ENCODE assay signal across 29 mouse cellular contexts in genomic region chr1:62987561-62987960, GRCm38 (mm10).
DNase-seq lines count a peak whose midpoint lies in the region; ATAC-seq and TF ChIP-seq lines count a peak whose summit lies in the region.
"Had no signal": no experiment of that assay in that cellular context is flagged by ENCODE, and none has a peak within 500 bp of the region (broad histone marks: within the 10 kb centered on the region; RNA-seq: fewer than 3 reads in every experiment).

No protein-coding gene starts in this region.

- dilution Hi-C loops in CH12.LX (cut with MboI; ENCODE audit: extremely low pct_ligation_motif_present, extremely low pct_unique_long_range_greater_than_20kb, low sequenced_read_pairs) = no loop called here

- no peak for TF ChIP-seq POLR2A in CH12.LX (IDR thresholded peaks at IDR 0.05; ENCODE audit: low read depth, low read length)

- H3K27ac ChIP-seq in intestine, embryonic 14.5 days (ENCODE audit: low read depth) = no peak overlapping the region
- no peak overlapping the region for H3K27ac ChIP-seq in intestine, embryonic 16.5 days (ENCODE audit: low read length)
- H3K27ac ChIP-seq in CH12.LX (ENCODE audit: insufficient read depth, low read depth) = no peak overlapping the region
- H3K27ac ChIP-seq: embryonic facial prominence, embryonic 12.5 days; embryonic facial prominence, embryonic 15.5 days; gastrocnemius, adult 2 months; heart, embryonic 13.5 days; hindbrain, embryonic 14.5 days; hindbrain, postnatal 0 days had no signal

- no peak for TF ChIP-seq RAD21 in CH12.LX (IDR thresholded peaks at IDR 0.05; ENCODE audit: low read depth, low read length)

- no peaks in the 10 kb centered on the region for H3K79me2 ChIP-seq in CH12.LX (replicated peaks; ENCODE audit: control insufficient read depth, extremely low read depth, insufficient read depth, poor library complexity, severe bottlenecking)

- 66% methylated on average over 2 of the region's 2 CpGs for WGBS in intestine, embryonic 14.5 days
- 46% methylated on average over 2 of the region's 2 CpGs for WGBS in intestine, embryonic 16.5 days

- DNase-seq in adrenal gland, postnatal 14 days = peak; percentile 36
- DNase-seq in adrenal gland, postnatal 4 days (ENCODE audit: low spot score in 2 of 2) = no peak
- DNase-seq in intestine, embryonic 14.5 days (ENCODE audit: low spot score) = peak; percentile 28
- DNase-seq in CH12.LX (ENCODE audit: extremely low read depth) (peak; percentile 34), Patski (ENCODE audit: low read depth, low spot score) (no peak)
- DNase-seq in lung, postnatal 4 days = no peak
- DNase-seq in left cerebral cortex, postnatal 36 days (ENCODE audit: low spot score in 2 of 2) = no peak
- DNase-seq: adrenal gland, adult 2 months; cerebellum, adult 11 months; cerebellum, adult 2 months; cerebellum, adult 9-11 months; cerebellum, postnatal 25 days; forebrain, postnatal 0 days; gastrocnemius, adult 2 months; gastrocnemius, postnatal 14 days; heart, adult 18-20 months; heart, postnatal 14 days; heart, postnatal 4 days; kidney, adult 11 months had no signal

- intact Hi-C loops in left cerebral cortex, postnatal 36 days (cut with DNase I) = no loop called here

- no peak overlapping the region for H3K4me3 ChIP-seq in intestine, embryonic 14.5 days (ENCODE audit: low read depth, low read length)
- H3K4me3 ChIP-seq in intestine, embryonic 16.5 days (ENCODE audit: low read length) = no peak overlapping the region
- H3K4me3 ChIP-seq in CH12.LX (replicated peaks in 1 of 3; ENCODE audit: low read depth in 2 of 3, low read length in 2 of 3, poor library complexity in 1 of 3) = no peak overlapping the region
- H3K4me3 ChIP-seq: embryonic facial prominence, embryonic 12.5 days; embryonic facial prominence, embryonic 15.5 days; gastrocnemius, adult 2 months; heart, embryonic 13.5 days had no signal

- H3K9ac ChIP-seq in intestine, embryonic 14.5 days (ENCODE audit: low read length) = no peak overlapping the region
- H3K9ac ChIP-seq in intestine, embryonic 16.5 days (ENCODE audit: low read depth, low read length) = no peak overlapping the region
- H3K9ac ChIP-seq in CH12.LX (ENCODE audit: insufficient read depth, low read depth) = no peak overlapping the region
- H3K9ac ChIP-seq: embryonic facial prominence, embryonic 12.5 days; embryonic facial prominence, embryonic 15.5 days; forebrain, postnatal 0 days; heart, embryonic 13.5 days; hindbrain, embryonic 14.5 days had no signal

- no peak; the same call in 1 of the 2 replicates for TF ChIP-seq EP300 in CH12.LX (IDR thresholded peaks at IDR 0.05; ENCODE audit: low read length)

- no peaks in the 10 kb centered on the region for H3K4me1 ChIP-seq in intestine, embryonic 14.5 days (replicated peaks; ENCODE audit: control insufficient read depth, insufficient read depth, low read length)
- 0 out of 2 replicates have a peak, but pooled peaks cover 5% of the 10 kb centered on the region for H3K4me1 ChIP-seq in intestine, embryonic 16.5 days (ENCODE audit: control insufficient read depth, insufficient read depth, low read length)
- peaks cover 5 to 13% of the 10 kb centered on the region in 2 experiments for H3K4me1 ChIP-seq in CH12.LX (ENCODE audit: control insufficient read depth in 1 of 2, insufficient read depth in 2 of 2)
- H3K4me1 ChIP-seq: embryonic facial prominence, embryonic 12.5 days; embryonic facial prominence, embryonic 15.5 days had no signal

- no peak overlapping the region for H3K4me2 ChIP-seq in intestine, embryonic 14.5 days (ENCODE audit: low read length)
- no peak overlapping the region for H3K4me2 ChIP-seq in intestine, embryonic 16.5 days (ENCODE audit: low read depth, low read length)
- no peak overlapping the region for H3K4me2 ChIP-seq in CH12.LX (ENCODE audit: insufficient read depth, low read depth, poor library complexity, severe bottlenecking)
- H3K4me2 ChIP-seq: embryonic facial prominence, embryonic 12.5 days; embryonic facial prominence, embryonic 15.5 days; heart, embryonic 13.5 days; hindbrain, embryonic 14.5 days had no signal

- CTCF ChIA-PET in Patski (lab: Charles Lee) = interaction anchor here (1.7 kb wide), 1 partner anchor 10 kb away, joined by 8 read pairs; no protein-coding TSS in a partner anchor

- POLR2A ChIA-PET in Patski (lab: Charles Lee) = interaction anchor here (0.7 kb wide), 2 partner anchors 87 to 193 kb away, joined by 3 read pairs; no protein-coding TSS in a partner anchor

- no peak for ATAC-seq in intestine, embryonic 14.5 days (replicated peaks; ENCODE audit: low FRiP score, low TSS enrichment, low read depth)
- ATAC-seq in intestine, embryonic 16.5 days = no peak
- ATAC-seq in Patski = peak; percentile 57
- ATAC-seq: activated CD4-positive, CD25-positive, alpha-beta regulatory T cell, adult 4 months; forebrain, embryonic 14.5 days; forebrain, postnatal 0 days; hindbrain, postnatal 0 days; inflammation-experienced regulatory T-cells, adult 6 months had no signal

- in situ Hi-C loops in CH12.LX (cut with MboI; ENCODE audit: low pct_ligation_motif_present, low pct_unique_long_range_greater_than_20kb, low sequenced_read_pairs) = loop anchor here (25.0 kb wide), 1 partner anchor 1850 kb away; no protein-coding TSS in a partner anchor
- in situ Hi-C loops in Patski (cut with MboI; ENCODE audit: low pct_unique_long_range_greater_than_20kb) = no loop called here

- H3K9me3 ChIP-seq in intestine, embryonic 14.5 days (ENCODE audit: control insufficient read depth, low read length) = no peaks in the 10 kb centered on the region
- no peaks in the 10 kb centered on the region for H3K9me3 ChIP-seq in intestine, embryonic 16.5 days (ENCODE audit: control insufficient read depth, low read length)
- H3K9me3 ChIP-seq in CH12.LX (replicated peaks; ENCODE audit: low read length) = no peaks in the 10 kb centered on the region
- H3K9me3 ChIP-seq: embryonic facial prominence, embryonic 12.5 days; embryonic facial prominence, embryonic 15.5 days; G1E; heart, embryonic 13.5 days had no signal

- no peaks in the 10 kb centered on the region for H3K27me3 ChIP-seq in intestine, embryonic 14.5 days (replicated peaks; ENCODE audit: control insufficient read depth, insufficient read depth, low read length)
- H3K27me3 ChIP-seq in intestine, embryonic 16.5 days (replicated peaks; ENCODE audit: control insufficient read depth, insufficient read depth, low read length) = no peaks in the 10 kb centered on the region
- H3K27me3 ChIP-seq in CH12.LX (replicated peaks) = no peaks in the 10 kb centered on the region
- no peaks in the 10 kb centered on the region for H3K27me3 ChIP-seq in Patski
- H3K27me3 ChIP-seq: embryonic facial prominence, embryonic 12.5 days; embryonic facial prominence, embryonic 15.5 days; heart, embryonic 13.5 days had no signal

- TF ChIP-seq CTCF in CH12.LX (conservative IDR thresholded peaks at IDR 0.05 in 1 of 2, IDR thresholded peaks at IDR 0.05 in 1 of 2; ENCODE audit: low read depth in 2 of 2, low read length in 2 of 2) (no peak), Patski (IDR thresholded peaks at IDR 0.05) (no peak)

- H3K36me3 ChIP-seq in intestine, embryonic 14.5 days (ENCODE audit: control insufficient read depth, insufficient read depth, low read length) = no peaks in the 10 kb centered on the region
- no peaks in the 10 kb centered on the region for H3K36me3 ChIP-seq in intestine, embryonic 16.5 days (ENCODE audit: control insufficient read depth, insufficient read depth, low read length)
- no peaks in the 10 kb centered on the region for H3K36me3 ChIP-seq in CH12.LX (replicated peaks in 1 of 2; ENCODE audit: control insufficient read depth in 1 of 2, insufficient read depth in 1 of 2, low read length in 1 of 2)
- H3K36me3 ChIP-seq: embryonic facial prominence, embryonic 12.5 days; embryonic facial prominence, embryonic 15.5 days; G1E; heart, embryonic 13.5 days had no signal

TF ChIP-seq in CH12.LX, 34 proteins besides CTCF, POLR2A, EP300 and RAD21:
- TF ChIP-seq GABPA (IDR thresholded peaks at IDR 0.05; ENCODE audit: insufficient replicate concordance, low read depth, low read length) (no peak), CHD2 (IDR thresholded peaks at IDR 0.05; ENCODE audit: low read length) (no peak), JUND (conservative IDR thresholded peaks at IDR 0.05; ENCODE audit: low read depth, low read length) (no peak), BHLHE40 (IDR thresholded peaks at IDR 0.05; ENCODE audit: low read depth, low read length) (peak; percentile 71), CHD1 (IDR thresholded peaks at IDR 0.05; ENCODE audit: low read depth, low read length) (no peak), ETS1 (conservative IDR thresholded peaks at IDR 0.05; ENCODE audit: low read depth, low read length) (peak; percentile 57), E2F4 (IDR thresholded peaks at IDR 0.05; ENCODE audit: insufficient replicate concordance, low read depth, low read length) (no peak), ZMIZ1 (IDR thresholded peaks at IDR 0.05; ENCODE audit: low read depth, low read length) (no peak), MAFK (IDR thresholded peaks at IDR 0.05; ENCODE audit: insufficient replicate concordance, low read length) (no peak), NRF1 (IDR thresholded peaks at IDR 0.05; ENCODE audit: low read depth, low read length) (no peak), ZKSCAN1 (IDR thresholded peaks at IDR 0.05; ENCODE audit: borderline replicate concordance, low read depth, low read length) (no peak)

Comparison
In these comparisons a context has a peak if more than half of its experiments do, and no peak if none do; other contexts are left out.
1. DNase-seq: peak in adrenal gland, postnatal 14 days (single experiment), intestine, embryonic 14.5 days (single experiment) and CH12.LX (single experiment); none in adrenal gland, postnatal 4 days (0 of 2), Patski (single experiment), lung, postnatal 4 days (0 of 2) and left cerebral cortex, postnatal 36 days (0 of 2).